Mouse (Mus musculus) megakaryocyte, embryonic 14.5 days (primary cell): Measurements from ENCODE around the gene Rpl21.

Experiments
- FLI1 ChIP-seq: IDR thresholded peaks from 2 replicates; pipeline ENCODE4 v1.6.1; 2012; ENCODE audit warnings: low read length, inconsistent platforms, mixed read lengths
- GATA1 ChIP-seq: IDR thresholded peaks from 3 replicates; pipeline ENCODE4 v1.6.1; 2012; ENCODE audit warnings: mixed read lengths, low read length, inconsistent platforms, borderline replicate concordance

DNA sequence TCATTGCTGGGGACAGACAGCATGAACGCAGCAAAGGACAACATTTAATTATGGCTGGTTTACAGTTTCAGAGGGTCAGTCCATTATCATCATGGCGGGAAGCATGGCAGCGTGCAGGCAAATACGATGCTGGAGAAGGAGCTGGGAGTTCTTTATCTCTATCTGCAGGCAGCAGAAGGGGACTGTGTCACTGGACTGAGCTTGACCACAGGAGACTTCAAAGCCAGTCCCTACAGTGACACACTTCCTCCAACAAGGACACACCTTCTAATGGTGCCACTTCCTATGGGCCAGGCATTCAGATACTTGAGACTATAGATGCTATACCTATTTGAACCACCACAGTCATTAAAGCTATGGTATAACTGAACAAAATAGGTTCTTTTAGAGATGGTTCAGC lies 17.3 kb upstream of the Rpl21 start:
- TF ChIP-seq GATA1 (no peak), FLI1 (no peak)
